Mouse (Mus musculus): ENCODE measurements around the gene Ugt1a10. TPM values are rescaled to one million over a fixed set of nuclear protein-coding genes. Genes with fewer than 3 reads are reported as not detected.
"Not testable (repeated sequence)": the region's sequence is repeated elsewhere in the genome, so short reads cannot be mapped to it uniquely, and the experiment has no call there.

Ugt1a10 gene
- total RNA-seq, 2 experiments from 2014 or later: not detected

- no peak for DNase-seq (ENCODE audit: low spot score in 2 of 2)
These were observed 158.7 kb downstream of the Ugt1a10 start for GRCm38 (mm10) chr1:88213766-88214461.

DNA sequence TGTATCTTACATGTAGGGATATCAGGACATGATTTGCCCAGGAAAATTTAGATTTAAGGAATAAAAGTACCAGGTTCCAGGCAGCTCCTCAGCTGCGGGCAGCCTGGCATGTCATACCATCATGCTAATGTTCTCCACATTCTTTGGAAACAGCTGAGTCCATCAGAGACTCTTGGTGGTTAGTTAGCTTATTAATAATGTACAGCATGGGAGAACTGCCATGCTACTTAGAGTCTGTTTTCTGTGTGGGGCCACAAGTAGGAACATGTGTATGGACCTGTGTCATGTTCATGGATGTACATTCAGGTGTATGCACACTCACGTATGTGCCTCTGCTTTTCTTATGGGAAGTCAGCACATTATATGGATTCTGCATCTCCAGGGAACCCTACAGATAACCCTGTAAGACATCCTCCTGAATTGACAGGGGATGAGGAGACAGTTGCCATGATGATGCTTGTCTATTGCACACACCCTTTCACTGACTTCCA is 159.3 kb downstream of the Ugt1a10 start:
- DNase-seq (ENCODE audit: low spot score in 2 of 2): no peak

DNA sequence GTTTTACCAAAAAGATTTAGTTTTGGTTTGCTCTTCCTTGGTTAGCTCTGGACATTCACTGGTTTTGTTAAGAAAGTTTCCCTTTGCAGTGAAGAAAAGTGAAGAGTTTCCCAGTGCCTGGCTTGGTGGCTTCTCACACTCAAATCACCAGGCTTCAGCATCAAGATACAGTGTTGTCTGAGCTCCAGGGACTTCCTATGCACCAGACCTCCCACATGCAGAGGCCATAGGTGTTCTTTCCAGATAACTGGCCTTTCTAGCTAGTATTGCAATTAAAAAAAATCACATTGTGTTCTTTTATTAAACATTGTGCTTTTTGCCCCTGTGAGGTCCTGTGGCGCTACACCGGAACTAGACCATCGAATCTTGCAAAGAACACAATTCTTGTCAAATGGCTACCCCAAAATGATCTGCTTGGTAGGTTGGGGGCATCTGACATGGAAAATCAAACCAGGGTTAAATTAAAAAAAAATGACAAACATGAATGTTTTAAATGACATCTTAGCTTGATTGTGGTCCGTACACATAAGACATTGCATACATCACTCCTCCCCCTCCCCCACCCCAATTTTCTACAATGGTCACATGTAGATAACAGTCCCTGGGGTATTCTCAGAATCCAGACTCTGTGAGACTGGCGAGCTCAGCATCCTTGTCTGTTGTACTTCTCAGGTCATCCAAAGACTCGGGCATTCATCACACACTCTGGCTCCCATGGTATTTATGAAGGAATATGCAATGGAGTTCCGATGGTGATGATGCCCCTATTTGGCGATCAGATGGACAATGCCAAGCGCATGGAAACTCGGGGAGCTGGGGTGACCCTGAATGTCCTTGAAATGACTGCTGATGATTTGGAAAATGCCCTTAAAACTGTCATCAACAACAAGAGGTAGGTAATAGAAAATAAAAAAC is 160.5 kb downstream of the Ugt1a10 start:
- DNase-seq (ENCODE audit: low spot score in 2 of 2): no peak

DNA sequence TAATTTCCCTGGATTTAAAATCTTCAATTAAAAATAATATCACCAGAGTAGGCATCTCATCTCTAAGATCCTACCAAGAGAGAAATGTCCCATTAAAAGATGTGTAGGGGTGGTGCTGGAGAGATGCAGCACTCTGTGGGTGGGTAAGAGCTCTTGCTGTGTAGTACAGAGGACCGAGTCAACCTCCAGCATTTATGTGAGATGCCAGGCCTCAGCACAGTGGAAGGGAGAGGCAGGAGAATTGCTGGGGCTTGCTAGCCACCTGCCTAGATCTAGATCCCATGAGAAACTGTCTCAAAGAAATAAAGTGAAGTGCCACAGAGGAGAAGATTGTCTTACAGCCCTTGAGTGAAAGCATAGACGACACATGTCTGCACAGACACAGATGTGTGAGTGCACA is 161.4 kb downstream of the Ugt1a10 start:
- no peak for DNase-seq (ENCODE audit: low spot score in 2 of 2)

DNA sequence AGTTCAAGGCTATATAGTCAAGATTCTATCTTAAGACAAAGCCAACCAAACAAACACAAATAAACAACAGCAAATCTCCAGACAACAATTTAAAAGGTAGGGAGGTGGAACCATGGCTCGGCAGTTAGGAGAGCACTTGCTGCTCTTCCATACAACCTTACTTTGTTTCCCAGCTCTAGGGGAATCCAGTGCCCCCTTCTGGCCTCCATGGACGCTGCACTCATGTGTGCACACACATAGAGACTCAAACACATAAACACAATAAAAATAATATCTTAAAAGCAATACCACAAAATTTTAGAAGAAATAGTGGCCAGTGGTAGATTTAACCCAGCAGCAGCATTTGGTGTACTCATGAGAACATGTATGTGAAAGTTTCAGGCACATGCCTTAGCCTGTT is 162.0 kb downstream of the Ugt1a10 start:
- DNase-seq (ENCODE audit: low spot score in 2 of 2): no peak

DNA sequence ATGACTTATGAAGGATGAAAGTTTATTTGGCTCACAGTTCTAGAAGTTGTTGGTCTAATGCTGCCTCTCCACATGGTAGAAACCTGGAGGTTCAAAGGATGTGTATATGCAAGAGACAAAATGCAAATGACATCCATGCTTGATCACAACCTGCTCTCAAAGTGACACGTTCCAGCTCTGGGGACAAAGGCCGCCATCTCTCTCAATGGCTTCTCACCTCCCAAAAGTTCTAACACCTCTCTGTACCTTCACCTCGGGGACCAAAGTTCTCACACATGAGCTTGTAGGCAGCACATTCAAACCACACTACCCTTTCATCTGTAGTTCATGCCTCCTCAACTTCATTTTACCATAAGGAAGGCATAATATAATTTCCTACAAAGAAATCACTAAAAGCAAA is 162.4 kb downstream of the Ugt1a10 start:
- DNase-seq (ENCODE audit: low spot score in 2 of 2): no peak

GRCm38 (mm10) chr1:88218051-88218450 is 162.9 kb downstream of the Ugt1a10 start:
- DNase-seq (ENCODE audit: low spot score in 2 of 2): no peak

DNA sequence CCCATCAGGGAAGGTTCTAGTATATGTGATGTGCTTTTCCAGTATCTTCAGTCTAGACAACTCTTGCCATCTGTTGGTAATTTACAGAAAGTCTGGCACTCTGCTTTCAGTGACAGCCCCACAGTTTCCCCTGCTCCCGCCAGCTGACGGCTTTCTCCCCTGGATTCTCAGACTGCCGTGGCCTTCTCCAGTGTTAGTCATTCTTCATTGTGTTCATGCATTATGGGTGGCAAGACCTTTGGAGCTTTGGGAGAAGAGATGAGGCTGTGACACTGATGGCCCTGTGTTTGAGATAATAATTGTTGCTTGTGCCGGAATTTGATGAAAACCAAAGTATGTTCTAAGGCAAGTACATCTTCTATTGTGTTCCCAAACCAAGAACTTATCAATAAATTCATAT is 163.4 kb downstream of the Ugt1a10 start:
- DNase-seq (ENCODE audit: low spot score in 2 of 2): no peak

GRCm38 (mm10) chr1:88219054-88219453 is 163.9 kb downstream of the Ugt1a10 start:
- DNase-seq (ENCODE audit: low spot score in 2 of 2): no peak

GRCm38 (mm10) chr1:88220336-88220735 is 165.1 kb downstream of the Ugt1a10 start:
- no peak for DNase-seq (ENCODE audit: low spot score in 2 of 2)

- no peak for DNase-seq (ENCODE audit: low spot score in 2 of 2)
These were observed 167.0 kb downstream of the Ugt1a10 start for GRCm38 (mm10) chr1:88222216-88222615.

DNA sequence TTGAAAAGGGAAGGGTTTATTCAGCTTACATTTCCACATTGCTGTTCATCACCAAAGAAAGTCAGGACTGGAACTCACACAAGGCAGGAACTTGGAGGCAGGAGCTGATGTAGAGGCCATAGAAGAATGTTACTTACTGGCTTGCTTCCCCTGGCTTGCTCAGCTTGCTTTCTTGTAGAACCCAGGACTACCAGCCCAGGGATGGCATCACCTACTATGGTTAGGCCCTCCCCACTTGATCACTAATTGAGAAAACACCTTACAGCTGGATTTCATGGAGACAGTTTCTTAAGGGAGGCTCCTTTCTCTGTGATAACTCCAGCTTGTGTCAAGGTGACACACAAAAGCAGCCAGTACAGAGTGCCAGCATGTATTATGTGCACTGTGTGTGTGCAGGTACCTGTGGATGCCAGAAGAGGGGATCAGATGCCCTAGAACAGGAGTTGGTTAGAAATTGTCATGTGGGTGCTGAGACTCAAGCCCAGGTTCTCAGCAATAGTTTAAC is 167.9 kb downstream of the Ugt1a10 start:
- DNase-seq (ENCODE audit: low spot score in 2 of 2): not testable (repeated sequence)

- DNase-seq (ENCODE audit: low spot score in 2 of 2): no peak
These were observed 168.4 kb downstream of the Ugt1a10 start for GRCm38 (mm10) chr1:88223591-88223990.

DNA sequence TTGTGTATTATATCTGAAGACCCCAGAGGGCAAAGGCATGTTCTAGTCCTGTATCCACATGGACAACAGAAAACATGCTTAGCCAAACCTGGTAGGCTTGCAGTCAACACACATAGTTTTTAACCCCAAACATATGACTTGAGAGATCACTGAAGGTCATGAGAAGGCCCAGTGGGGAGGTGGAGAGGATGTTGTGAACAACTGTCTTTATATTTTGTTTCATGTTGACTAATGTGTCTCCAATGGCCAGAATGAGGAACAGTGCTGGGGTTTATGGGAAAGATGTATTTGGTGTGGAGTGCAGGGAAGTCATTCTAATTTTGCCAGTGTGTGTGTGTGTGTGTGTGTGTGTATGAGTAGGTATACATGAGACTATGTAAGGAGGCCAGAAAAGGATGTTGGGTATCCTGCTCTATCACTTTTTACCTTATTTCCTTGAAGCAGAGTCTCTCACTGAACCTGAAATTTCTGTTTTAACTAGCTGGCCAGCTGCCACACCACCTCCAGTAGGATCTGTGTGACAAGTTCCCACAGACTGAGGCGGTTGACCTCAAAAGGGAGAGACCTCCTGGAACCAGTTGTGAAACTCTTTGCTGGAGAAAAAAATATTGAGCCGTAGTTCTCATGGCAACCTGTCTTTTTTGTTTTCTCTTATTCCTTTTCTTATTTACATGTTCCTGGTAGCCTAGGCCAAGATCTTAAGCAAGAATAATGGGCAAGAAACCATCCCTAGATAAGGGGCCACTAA is 169.0 kb downstream of the Ugt1a10 start:
- no peak for DNase-seq (ENCODE audit: low spot score in 2 of 2)

- DNase-seq (ENCODE audit: low spot score in 2 of 2): not testable (repeated sequence)
These were observed 170.1 kb downstream of the Ugt1a10 start for GRCm38 (mm10) chr1:88225301-88225700.

GRCm38 (mm10) chr1:88225741-88226140 is 170.6 kb downstream of the Ugt1a10 start:
- DNase-seq (ENCODE audit: low spot score in 2 of 2): peak in 1 of 2 experiments; percentile 1

GRCm38 (mm10) chr1:88226670-88227379 is 171.6 kb downstream of the Ugt1a10 start, which contains the start of gene Mroh2a:
TSS of gene Mroh2a (plus strand) at chr1:88226986.
- peak in 1 of 2 experiments; percentile 1 for DNase-seq (ENCODE audit: low spot score in 2 of 2)

DNA sequence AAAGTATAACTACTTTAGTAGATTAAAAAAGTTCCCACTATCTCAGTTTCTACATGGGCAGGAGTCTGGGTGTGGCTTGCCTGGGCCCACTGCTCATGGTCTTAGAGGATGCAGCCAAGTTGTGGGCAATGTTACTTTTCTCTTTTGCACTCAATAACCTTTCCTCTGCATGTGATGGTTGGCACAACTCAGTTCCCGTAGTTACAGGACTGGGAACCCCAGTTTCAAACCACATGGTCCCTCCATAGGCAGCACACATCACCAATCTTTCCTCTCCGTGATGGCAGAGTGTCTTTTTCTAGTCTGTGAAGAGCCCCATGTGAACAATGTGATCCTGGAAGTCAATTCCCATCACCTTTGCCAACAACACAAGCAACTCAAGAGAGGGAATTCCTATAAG is 172.3 kb downstream of the Ugt1a10 start:
- peak in 1 of 2 experiments; percentile 2 for DNase-seq (ENCODE audit: low spot score in 2 of 2)

GRCm38 (mm10) chr1:88228121-88228520 is 172.9 kb downstream of the Ugt1a10 start:
- no peak for DNase-seq (ENCODE audit: low spot score in 2 of 2)

DNA sequence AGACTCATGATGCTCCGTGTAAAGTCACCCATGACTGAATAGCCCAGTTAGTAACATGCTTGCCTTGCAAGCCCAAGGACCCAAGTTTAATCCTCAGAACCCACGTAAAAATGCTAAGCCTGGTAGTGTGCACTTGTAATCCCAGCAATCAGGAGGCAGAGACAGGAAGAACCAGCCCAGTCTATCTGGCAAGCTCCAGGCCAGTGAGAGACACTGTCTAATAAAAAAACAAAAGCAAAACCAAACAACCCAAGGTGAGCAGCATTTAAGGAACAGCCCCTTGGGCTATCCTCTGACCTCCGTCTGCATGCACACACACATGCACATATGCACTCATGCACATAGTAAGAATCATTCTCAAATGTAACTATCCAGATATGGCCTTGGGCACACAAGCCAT is 174.4 kb downstream of the Ugt1a10 start:
- no peak for DNase-seq (ENCODE audit: low spot score in 2 of 2)

Data from left cerebral cortex, adult 18-20 months (tissue).